Mouse (Mus musculus) adrenal gland, adult 8-10 months (tissue): ENCODE data around the gene Pak6. TPM values are rescaled to one million over a fixed set of nuclear protein-coding genes. Genes with fewer than 3 reads are reported as not detected.
A peak's percentile ranks its signal among the peaks of the same experiment; 100 is the strongest.

Experiments
- DNase-seq: peaks from one replicate; pipeline ENCODE4 v3.0.0; 2022
- total RNA-seq, 4 experiments: library from RNA; stranded (reverse); gene quantifications; 2 replicates each; pipeline ENCODE4 v1.2.4; 2022

The Pak6 gene
- total RNA-seq, 4 experiments from 2014 or later, result 27.0 to 35.6 (median 28.7) TPM

DNA sequence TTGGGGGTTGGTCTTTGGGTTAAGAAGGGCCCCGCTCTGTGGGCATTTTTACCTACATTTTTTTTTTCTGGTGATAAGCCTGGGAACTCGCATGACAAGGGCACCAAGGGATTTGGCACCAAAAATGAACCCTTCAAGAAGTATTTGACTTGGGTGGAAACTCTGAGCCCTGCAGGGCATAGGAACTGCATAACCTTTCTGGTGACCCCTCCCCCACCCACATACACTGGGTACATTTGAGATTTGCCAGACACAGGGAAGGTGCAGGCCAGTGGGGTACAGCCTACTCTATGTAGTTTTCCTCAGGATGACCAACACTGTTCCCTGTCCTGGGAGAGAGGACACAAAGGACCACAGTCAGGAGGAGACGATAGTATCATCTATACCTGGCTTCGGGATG is 2.5 kb downstream of the Pak6 start:
- no peak for DNase-seq

DNA sequence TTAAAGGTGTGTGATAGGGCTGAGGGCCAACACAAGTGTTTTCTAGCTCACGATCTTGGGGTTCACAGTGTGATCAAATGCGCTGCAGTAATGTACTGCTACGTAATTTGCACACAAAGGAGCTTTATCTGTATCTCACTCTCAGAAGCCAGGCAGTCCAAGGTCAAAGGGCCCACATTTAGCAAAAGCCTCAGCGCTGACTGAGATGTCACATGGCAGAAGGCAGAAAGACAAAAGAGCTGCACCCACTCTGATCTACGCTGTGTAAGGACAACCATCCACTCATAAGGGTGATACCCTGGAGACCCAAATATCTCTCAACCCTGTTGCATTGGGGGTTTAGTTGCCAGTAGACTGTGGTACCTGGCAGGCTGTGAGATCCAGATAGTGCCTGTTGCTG is 4.1 kb downstream of the Pak6 start:
- peak; percentile 62 for DNase-seq

DNA sequence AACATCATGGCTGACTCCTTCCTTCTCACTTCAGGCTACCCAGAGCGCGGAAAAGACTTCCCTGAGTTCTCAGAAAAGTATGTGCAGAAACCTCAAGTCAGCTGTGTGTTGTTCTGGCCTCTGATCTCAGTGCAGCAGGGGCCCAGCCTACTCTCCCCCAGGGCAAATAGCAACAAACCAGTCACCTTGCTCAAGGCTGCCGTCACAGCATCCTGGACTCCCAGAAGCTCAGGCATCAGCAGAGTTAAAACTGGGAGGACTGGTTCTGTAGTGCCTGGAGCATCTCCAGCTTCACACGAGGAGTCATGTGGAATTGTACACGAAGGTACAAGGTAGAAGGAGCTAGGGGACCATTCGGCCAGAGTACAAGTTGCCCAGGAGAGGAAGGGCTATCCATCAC is 6.1 kb downstream of the Pak6 start:
- no peak for DNase-seq

DNA sequence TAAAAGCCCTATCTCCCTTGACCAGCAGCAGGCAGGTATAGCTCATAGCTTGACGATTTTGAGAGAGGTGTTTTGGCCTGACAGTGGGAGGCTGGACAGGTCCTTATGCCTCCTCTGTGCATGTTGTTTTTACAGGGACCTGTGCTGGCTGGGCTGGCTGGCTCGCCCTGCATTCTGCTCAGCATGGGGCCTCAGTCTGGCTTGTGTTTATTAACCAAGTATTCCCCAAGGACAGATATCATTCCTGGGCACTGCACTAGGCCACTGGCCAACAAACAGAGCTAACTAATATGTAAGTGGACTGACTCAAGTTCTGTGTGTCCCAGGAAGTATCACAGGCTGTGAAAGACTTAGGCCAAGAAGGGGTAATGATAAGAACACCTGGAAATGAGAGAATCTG is 6.7 kb downstream of the Pak6 start:
- DNase-seq, result peak; percentile 70

DNA sequence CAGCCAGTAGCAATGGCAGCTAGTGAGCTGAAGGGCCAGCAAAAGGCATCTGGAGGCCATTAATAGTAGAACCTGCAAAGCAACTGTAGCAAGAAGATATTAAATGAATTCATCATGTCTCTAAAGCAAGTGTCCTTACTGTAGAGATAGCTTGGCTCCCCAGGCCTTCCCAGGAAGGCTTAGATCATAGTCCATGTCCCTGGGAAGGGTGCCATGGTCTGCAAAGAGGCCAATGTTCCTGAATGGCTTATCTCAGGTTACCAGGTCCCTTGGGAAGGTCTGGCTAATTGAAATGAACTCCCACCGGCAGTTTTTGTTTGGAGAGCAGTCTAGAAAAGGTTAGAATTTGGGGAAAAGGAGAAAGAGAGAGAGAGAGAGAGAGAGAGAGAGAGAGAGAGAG is 8.6 kb downstream of the Pak6 start:
- DNase-seq, result peak; percentile 73

DNA sequence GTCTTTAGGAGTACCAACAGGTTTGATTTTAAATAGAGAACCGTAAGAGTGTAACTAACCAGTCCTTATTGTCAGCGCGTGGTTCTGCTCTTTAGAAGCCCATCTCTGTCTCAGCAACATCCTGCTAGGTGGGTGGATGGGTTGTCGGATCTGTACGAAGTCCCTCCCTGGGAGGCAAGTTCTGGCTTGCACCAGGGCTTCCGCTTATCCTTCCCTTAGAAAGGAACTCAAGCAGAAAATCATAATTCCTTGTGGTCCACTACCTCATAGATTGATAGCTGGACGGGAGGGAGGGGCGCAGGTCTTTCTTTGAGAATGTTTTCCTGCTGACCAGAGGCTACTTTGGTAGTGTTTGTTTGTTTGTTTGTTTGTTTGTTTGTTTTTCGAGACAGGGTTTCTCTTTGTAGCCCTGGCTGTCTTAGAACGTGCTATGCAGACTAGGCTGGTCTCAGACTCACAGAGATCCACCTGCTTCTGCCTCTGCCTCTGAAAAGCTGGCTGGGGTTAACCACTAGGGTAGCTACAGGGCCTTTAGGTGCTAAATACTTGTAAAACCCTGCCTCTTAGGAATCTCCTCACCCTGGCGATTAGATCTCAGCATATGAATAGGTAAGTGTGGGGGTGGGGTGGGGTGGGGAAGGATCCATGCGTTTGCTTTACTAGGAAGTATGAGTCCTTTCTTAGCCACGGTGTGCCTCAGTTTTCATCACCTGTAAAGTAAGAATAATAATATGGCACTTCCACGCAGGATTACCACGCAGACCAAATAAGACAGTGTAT is 10.8 kb downstream of the Pak6 start:
- no peak for DNase-seq

DNA sequence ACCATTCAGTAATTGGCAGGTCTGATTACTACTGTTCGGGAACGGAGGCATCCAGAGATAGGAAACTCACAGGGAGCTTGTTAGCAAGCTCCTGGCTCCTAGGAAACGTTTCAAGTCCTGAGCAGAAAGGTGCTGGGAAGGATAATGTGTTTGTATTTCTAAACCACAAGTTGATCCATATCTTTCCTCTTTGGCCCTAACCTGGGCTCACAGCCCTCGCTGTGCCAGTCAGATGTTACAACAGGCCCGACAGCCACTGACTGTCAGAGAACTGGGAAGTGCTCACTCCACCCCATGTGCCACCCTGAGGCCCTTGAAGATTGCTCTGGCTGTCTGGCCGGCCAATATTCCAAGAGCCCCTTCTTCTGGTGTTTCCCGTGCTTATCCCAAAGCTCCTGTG is 11.4 kb downstream of the Pak6 start:
- no peak for DNase-seq

DNA sequence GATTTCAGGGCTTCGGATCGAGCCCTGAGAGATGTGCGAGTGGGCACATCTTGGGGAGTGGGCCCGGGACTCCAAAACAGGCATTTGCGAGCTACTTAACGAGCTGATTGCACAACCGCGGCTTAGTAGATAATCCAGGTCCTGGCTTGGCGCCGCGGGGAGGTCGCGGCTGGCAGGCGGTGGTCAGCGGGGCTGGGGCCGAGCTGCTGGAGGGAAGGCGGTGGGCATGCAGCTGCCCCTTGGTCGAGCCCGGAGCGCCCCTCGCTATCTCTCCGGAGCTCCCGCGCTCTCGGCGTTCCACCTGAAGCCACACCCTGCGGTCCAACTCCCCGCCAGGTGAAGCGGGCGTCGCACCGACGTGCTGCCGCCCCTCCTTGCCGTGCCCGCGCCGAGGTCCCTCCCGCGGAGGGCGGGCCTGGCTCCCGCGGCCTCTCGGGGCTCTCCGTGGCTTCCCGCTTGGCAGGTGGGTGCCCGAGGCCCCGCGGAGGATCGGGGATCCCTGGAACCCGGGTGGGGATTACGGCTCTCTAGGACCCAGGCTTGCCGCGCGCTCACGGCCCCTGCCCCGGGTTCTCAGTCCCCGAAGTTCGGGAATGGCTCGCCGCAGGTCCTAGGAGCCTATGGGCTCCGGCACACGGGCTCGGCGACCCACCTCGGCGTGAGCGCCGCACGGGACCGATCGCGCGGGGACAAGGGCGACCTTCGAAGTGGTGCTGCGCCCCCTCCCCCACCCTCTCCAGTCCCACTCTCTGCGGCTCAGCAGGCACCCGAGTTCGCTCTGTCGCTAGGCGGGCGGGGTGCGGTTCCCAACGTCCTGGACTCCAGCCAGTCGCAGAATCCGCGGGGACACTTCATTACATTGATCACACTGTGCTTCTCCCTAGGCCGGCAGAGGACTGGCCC is 14.0 kb downstream of the Pak6 start:
- DNase-seq, result peak; percentile 56

DNA sequence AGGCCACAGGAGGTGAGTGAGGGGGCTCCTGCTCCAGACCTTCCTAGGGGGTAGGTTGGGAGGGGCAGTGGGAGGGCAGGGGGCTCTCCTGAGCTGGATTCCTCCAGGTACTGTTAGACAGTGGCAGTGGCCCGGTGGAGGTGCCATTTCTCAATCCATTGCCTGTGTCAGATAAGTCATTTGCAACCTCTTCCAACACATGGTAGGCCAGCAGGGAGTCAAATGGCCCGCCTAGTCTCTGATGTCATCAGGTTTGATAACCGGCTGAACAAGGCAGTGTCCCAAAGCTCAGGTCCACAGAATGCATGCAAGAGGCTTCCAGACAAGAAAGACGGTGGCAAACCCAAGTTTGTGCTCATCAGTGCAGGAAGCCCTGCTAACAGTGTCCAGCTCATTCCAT is 14.7 kb downstream of the Pak6 start:
- DNase-seq, result no peak

DNA sequence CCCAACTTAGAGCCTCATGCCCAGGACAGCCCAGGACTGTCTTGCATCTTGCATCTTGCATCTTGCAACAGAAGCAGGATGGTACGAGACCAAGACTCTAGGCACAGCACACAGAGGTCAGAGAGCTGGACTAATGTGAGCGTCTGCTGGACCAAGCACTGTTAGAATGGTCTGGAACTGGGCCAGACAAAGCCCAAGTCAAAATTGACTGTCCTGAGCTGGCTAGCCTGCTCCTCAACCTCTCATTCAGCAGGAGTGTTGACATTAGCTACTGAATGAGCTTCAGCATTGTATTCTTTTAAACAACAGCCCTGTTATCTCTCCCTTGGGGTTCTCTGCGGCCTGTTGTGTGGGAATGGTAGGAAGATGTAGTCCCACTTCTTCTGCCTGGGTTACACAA is 16.5 kb downstream of the Pak6 start:
- no peak for DNase-seq

DNA sequence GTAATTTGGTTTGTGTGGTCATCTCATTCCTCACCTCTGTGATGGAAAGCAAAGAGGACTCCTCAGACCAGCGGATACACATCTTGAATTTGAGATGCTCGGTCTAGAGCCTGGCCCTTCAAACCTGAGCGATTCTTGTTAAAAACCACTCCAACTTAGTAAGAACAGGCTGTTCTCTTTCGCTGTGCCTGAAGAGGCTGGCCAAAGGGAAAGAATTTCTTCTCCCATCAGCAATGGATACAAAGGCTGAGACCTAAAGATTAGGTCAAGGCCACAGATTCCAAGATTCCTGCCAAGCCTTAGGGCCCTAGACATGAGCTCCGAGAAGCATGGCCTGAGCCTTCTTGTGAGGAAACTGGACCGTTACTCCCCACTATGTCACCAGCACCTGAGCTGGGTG is 17.8 kb downstream of the Pak6 start:
- DNase-seq, result no peak

DNA sequence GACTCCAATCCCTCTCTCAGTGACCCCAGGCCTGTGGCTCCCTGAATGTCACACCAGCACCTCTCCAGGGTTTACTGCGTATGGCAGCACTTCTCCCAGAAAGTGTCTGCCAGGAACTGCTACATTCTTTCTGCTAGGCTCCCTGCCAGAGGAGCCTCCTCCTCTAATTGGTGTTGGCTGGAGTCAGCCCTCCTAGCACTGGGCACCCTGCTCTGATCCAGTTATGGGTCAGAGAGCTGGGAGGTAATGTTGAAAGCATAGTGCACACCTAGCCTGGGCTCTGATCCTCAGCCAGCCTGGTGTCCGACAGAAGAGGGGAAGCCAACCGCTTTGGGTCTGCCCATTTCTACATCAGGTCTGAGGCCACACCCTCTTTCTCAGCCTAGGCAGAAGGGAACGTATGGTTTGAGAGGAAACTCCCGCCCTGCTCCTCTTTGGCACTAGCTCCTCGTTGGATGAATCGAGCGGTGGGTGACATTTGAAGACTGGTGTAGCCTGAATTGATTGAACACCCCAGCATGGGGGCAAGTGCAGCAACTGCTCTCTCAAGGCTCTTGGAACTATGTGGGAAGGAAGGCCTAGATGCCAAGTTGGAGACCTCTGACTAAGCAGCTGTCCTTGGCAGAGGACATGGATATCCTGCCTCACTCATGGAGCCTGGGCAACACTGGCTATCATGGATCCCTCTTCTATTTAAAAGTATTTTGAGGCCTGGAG is 19.6 kb downstream of the Pak6 start:
- DNase-seq, result peak; percentile 75

DNA sequence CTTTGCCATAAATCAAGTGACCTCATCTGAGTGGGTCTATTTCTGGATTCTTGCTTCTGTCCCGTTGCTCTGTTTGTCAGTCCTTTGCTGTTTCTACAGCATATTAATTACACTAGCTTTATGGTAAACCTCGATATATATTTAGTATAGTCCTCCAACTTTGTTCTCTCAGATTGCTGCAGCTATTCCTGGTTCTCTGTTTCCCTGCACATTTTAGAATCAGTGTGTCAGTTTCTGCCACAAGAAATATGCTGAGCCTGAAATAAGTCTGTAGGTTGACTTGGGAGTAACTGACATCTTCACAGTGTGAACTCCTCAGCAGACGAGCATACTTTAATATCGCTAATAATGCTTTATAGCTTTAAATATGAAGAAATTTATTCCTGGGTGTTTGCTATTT is 22.0 kb downstream of the Pak6 start:
- DNase-seq, result no peak

DNA sequence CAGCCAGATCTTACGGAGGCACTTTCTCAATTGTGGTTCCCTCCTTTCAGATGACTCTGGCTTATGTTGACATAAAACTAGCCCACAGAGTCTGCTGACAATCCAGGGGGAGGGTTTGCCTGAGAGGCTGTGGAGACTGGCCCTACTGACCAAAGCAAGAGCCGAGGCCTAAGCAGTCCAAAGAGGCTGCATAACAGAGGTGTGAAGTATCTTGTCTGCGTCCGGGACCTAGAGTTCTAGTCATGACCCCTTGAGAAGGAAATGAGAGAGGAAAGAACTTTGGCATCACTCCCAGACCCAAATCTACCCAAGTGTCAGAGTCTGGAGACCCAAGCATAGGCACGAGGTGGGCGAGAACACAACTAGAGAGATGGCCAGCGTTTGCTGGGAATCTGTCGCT is 23.6 kb downstream of the Pak6 start:
- DNase-seq, result no peak

DNA sequence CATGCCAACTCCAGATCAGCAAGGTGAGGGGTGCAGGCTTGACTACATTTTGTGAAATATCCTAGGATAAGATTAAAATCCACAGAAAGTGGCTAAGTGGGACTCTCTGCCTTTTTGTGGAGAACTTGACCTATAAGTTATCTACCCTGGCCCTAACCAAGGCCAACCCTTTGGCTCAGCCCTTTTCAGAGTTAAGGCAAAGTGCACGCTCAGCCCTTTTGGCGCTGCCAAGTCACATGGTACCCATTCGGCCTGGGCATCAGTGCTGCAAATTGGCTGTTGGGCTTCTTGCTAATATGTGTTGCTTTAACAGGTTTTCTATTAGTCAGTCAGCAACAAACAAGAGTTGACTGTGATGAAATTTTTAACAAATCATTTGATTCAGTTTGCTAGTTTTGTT is 24.7 kb downstream of the Pak6 start:
- DNase-seq, result peak; percentile 59

DNA sequence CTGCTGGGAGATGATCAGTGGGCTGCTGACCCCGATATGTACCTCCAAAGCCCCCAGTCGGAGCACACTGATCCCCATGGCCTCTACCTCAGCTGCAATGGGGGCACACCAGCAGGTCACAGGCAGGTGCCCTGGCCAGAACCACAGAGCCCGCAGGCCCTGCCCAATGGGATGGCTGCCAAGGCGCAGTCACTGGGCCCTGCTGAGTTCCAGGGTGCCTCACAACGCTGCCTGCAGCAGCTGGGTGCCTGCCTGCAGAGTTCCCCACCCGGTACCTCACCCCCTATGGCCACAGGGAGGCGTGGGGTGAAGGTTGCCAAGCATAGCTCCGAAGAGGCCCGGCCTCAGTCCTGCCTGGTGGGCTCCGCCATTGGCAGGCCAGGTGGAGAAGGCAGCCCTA is 26.8 kb downstream of the Pak6 start:
- DNase-seq, result no peak

DNA sequence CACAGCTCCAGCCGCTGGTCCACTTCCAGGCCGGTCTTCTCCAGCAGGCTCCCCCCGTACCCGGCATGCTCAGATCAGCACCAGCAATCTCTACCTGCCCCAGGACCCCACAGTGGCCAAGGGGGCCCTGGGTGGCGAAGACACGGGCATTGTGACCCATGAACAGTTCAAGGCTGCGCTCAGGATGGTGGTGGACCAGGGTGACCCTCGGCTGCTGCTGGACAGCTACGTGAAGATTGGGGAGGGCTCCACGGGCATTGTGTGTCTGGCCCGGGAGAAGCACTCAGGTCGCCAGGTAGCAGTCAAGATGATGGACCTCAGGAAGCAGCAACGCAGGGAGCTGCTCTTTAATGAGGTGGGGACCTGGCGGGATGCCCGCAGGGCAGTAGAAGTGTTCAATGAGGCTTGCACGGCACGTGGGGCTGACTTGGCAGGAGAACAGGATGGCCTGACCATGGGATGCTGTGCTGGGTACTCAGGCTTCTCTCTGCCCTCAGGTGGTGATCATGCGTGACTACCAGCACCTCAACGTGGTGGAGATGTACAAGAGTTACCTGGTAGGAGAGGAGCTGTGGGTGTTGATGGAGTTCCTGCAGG is 30.4 kb downstream of the Pak6 start:
- DNase-seq, result no peak

DNA sequence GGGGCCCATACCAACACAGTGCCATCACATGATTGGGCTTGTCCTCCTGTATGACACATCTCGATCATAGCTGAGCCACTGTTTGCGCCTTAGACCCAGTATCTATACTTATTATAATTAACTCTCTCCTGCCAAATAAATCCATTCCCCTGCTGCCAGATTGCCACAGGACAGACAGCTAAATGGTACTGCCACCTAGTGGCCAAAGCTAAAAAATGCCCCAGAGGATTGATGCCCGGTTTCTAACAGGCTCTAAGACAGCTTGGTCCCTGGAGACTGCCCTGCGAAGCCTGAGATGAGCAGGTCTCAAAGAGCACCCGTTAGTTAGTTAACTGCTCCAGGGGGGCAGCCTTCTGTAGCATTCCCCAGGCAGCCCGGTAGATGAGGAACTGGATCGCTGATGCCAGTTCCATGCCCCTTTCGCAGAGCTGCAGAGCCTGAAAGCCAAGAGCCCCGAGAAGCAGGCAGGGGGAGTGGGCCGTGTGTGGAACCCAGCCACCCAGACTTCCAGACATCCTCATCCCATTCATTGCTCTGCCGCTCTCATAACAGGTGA is 32.7 kb downstream of the Pak6 start:
- DNase-seq, result no peak

DNA sequence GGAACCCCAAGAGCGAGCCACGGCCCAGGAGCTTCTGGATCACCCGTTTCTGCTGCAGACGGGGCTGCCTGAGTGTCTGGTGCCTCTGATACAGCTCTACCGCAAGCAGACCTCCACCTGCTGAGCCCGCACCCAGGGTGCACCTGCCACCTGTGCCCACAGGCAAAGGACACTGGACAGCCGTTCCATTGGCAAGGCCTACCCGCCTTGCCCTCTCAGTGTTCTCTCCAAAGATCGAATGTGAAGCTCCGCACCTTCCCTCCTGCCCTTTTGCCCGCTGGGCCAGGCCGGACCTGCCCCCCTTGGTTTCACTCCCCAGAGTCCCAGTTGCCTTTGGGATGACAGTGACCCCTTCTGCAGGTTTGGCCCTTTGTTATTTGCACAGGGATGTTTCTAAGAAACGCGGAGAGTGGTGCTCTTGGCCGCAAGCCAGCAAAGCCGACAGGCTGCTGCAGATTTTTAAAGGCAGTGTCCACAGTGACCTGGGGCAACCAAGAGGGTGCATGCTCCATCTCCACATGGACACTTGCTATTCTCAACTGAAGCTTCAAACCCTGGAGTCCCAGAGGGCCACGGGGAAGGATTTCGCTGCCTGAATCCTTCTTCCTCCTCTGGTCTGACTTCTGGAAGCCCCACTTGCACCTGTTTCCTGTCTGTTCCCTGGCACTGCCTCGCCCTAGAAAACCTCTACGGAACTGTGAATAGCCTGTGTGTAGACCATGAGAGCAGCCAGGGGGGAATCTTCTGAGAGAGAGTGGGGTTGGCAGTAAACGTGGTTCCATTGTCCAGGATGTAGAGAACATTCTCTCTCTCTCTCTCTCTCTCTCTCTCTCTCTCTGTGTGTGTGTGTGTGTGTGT is 33.6 kb downstream of the Pak6 start:
- DNase-seq, result no peak

DNA sequence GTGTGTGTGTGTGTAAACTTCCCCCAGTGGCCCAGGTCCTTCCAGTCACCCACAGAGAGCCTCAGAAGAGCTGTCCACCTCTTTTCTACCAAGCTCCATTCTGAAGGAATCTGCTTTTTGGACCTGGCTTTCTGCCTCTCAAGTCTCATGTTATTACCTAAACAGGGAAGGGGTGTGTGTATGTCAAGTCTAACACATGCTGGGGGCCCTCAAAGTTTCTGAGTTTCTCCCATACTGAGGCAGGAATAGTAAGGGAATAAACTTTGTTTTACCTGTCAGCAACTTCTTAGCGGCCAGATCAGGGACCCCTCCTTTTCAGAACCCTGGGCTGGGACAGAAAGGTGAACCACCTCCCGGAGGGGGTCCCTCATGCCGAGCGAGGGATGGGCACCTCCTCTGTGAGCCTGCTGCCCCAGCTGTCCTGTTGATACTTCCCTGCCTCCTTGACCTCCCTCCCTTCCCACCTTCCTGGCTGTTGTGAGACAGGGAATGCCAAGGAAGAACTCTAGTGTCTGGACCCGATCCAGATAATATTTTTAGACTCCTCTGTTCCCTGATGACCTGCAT is 34.3 kb downstream of the Pak6 start:
- no peak for DNase-seq

DNA sequence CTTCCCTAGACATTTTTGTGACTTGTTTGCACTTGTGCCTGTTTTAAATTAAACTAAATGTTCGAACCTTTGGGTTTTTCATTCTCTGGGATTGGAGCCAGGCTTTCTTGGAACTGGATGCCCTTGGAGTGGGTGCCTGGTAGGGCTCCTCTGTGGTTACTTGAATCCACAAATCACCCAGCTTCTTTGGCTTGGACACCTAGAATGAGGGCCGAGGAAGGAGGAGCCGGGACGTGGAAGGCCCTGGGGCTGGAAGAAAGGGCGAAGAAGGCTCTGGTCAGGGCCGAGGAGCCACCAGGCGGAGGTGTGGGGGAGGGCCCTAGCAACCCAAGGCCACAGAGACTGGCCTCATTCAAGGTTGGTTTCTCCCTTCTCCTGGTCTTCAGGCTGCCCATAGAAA is 34.9 kb downstream of the Pak6 start:
- DNase-seq, result peak; percentile 56
